Mouse (Mus musculus): ENCODE results near the gene Epor.

Gene Epor

DNA sequence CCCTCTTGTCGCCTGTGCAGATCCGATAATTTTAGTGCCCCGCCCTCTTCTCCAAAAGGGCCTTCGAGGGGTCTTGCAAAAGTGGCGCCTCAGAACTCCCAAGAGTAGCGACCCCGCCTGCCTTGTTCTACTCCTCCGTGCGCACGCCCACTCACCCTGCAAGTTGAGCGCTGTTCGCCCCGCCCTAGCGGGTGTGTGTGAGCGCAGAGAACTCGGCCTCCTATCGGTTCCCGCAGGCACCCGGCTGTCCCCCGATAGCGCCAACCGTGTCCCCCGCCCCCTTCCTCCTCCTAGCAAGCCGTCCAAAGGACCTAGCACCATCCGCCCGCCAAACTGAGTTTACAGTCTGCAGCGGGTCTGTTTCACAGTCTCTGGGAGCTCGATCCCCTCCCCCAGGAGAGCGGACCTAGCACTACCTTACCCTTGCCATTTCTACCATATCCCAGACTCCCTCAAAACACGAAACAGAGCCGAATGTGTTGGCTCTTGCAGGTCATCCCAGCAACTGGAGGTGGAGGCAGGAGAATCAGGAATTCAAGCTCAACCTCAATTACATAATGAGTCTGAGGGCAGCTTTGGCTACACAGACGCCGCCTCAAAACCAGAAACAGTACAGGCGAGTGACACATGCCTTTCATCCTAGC lies 768 bp downstream of the Epor start:
- DNase-seq = peak; percentile 48

DNA sequence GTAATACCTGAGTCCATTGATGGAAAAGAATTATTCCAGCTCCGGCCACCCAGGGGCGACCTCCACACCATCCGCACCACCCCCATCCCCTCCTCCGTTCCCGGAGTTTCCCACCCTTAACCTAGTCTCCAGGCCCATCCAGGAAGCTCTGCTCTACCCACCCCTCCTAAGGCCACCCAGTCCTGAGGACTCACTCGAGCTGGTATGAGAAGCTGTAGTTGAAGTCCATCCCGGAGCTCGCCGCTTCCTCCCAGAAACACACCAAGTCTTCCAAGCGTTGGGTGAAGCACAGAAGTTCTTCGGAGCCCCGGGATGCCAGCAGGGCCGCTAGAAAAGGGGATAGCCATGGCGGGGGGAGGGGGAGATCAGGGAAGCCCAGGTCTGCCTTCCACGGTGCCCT lies 1.3 kb downstream of the Epor start:
- no peak for DNase-seq

DNA sequence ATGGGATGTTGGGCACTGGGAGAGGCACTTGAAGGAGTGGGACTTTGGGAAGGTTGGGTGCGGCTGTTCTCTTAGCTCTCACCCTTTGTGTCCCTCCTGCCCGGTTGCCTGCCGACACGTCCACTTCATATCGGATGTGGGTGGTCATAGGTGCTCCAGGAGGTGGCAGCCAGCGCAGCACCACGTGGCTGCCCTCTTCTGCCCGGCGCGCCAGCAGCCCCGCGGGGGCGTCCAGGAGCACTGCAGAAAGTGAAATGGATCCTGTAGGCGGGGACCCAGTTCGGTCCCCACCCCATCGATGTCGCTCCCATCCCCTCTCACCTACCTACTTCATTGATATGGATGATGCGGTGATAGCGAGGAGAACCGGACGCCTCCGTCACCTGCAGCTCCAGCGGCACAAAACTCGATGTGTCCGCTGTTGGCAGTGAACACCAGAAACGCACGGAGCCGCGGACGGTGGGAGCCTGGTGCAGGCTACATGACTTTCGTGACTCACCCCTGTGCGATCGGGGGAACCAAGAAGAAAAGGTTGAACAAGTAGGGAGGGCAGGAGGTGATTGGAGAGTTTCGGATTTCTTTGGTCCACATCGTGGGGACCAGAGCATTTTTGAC lies 1.8 kb downstream of the Epor start:
- peak; percentile 29 for DNase-seq

DNA sequence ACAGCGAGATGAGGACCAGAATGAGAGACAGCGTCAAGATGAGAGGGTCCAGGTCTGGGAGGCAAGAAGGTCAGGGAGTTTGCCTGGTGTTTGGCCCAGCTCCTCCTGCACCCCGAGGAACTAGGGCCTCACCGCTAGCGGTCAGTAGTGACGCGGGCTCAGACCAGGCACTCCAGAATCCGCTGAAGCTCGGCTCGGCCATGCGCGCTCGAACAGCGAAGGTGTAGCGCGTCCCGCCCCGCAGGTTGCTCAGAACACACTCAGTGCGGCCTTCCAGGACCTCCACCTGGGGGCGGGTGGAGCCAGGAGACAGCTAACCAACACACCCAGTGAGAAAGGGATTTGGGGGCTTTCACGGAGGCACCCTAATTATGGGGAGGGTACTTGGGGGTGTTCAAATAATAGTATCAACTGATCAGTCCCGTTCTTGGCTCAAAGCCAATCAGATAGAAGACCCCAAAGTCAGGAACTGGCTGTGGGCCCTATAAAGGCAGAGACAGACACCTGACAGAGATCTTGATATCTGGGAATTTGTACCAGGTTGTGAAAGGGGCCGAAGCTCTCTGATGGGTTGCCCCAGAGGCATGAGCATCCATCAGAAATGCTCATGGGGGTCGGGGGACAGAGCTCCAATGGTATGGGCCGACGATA lies 2.6 kb downstream of the Epor start:
- DNase-seq = peak; percentile 51

DNA sequence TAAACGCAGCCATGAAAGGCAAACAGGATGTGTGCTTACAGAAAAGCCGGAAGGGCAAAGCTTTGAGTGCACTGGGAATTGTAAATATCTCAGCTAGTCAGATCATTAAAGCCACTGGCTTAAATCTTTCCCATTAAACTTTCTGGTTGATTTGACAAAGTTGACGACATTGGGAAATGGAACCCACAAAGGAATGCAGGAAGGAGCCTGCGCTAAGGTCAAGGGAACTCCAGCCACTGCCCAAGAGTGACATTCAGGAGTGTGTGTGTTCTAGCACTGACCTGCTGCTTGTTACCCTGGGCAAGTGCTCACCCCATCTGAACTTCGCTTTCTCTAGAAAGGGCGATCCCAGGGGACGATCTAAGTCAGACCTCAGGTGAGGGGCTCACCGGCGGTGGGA lies 3.2 kb downstream of the Epor start:
- peak; percentile 34 for DNase-seq

DNA sequence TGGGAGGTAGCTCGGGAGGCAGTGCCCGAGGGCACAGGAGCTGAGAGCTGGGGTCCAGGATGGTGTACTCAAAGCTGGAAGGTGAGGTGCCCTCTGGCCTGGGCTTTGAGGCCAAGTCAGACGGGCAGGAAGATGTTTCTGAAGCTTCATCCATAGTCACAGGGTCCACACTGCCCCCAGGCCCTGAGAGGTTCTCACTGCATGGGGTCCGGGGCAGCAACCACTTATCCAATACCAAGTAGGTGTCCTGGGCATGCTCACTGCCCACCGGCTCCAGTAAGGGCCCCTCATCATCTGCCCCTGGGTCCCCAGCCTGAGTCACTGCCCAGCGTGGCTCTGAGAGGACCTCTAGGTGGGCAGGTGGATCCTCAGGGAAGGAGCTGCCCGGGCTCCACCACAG lies 4.1 kb downstream of the Epor start:
- no peak for DNase-seq

DNA sequence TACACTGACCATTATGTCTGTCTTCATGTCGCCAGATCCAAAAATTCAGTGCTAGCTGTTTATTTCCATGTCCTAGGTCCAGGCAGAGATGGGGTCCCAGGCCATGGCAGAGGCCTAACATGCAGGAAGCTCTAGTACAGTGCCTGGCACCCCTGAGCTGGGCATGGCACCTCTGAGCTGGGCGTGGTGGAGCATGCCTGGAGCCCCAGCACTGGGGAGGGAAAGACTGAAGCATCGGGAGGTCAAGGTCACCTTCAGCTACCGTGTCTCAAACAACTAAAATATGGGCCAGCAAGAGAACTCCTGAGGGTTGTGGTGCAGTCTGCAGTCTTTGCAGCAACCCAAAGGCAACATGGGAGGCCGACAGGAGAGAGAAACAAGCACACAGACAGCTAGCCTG lies 4.9 kb downstream of the Epor start:
- no peak for DNase-seq

DNA sequence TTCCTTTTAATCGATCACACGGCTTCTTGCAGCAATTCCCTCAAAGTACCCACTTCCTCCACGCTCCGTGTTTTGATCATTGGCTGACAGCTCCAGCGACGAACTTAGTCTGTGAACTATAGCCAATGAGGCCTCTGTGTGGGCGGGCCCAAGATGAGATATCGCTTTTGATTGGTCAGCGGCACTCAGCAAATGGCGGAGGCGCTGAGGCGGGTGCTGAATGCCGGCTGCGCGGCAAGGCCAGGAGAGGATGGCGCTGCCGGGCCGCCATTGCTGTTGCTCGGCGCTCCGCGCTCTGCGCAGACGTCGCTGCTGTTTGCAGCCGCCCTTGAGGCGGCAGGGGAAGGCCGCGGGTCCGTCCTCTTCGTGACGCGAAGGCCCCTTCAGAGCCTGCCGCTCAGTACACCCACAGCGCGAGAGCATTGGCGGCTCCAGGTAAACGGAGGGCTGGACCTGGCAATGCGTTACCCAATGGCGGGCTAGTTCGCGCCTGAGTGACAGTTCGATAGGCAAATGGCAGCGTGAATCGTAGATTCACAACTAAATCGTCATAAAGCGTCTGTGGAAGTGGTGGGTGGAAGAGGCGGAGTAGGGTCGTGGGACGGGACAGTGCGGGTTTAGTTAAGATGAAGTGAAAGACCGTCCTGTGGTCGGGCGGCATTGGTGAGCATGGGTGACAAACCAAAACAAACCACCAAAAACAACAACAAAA lies 7.6 kb downstream of the Epor start, which contains the start of gene Swsap1:
Swsap1 (plus strand) TSS at position 186 of the 712 bp plus-strand sequence.
- peak; percentile 100 for DNase-seq

DNA sequence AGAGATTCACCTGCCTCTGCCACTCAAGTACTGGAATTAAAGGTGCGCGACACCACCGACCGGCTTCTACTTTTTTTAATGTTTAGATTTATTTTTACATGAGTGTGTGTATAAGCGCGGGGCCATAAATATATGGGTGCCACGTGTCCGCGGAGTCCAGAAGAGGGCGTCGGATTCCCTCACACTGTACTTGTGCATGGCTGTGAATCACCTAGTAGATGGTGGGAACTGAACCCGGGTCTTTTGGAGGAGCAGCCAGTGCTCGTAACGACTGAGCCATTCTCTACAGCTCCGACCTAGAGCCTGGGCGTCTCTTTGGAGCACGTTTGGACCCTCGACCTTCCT lies 8.1 kb downstream of the Epor start:
- DNase-seq = no peak

DNA sequence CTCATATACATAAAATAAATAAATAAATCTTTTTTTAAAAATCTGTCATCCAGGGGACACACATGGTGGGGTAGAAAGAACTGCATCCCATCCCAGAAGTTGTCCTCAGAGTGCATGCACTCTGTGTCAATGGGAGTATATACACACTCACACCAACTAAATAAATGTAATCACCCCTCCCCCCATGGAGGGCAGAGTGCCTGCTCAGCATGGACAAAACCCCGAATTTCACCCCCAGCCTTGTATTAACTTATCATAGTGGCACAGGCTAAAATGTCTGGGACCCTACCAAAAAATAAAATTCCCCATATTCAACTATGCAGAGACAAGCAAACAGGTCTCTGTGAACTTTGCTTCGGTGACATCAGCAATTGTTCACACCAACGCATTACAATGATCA lies 8.7 kb downstream of the Epor start:
- no peak for DNase-seq

DNA sequence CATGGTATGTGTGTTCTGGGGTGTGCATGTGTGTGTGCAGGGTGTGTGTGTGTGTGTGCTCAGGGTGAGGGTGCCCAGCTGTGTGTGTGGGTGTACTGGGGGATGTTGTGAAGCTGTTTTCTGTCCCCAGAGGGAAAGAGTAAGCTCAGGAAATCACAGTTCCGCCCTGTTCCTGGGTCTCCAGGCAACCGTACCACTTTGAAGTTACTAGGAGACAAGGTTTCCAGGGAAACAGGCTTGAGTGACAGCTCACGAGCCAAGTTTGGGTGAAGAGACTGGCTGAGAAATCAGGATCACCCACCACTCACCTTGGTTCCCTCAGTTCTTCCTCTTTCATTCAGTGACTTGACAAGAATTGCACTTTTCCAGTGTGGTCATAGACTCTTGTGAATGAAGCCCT lies 9.7 kb downstream of the Epor start:
- no peak for DNase-seq

DNA sequence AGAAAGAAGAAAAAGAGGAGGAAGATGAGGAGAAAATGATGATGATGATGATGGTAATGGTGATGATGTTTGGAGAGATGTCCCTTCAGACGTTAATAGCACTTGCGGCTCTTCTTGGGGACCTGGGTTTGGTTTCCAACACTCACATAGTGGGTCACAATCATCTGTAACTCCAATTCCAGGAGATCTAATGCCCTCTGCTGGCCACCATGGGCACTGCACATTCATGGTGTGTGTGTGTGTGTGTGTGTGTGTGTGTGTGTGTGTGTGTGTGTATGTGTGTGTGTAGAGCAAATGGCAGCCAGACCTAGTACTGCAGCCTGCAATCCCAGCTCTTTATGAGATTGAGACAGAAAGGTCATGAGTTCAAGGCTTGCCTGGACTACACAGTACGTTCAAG lies 11.3 kb downstream of the Epor start:
- DNase-seq = no peak

DNA sequence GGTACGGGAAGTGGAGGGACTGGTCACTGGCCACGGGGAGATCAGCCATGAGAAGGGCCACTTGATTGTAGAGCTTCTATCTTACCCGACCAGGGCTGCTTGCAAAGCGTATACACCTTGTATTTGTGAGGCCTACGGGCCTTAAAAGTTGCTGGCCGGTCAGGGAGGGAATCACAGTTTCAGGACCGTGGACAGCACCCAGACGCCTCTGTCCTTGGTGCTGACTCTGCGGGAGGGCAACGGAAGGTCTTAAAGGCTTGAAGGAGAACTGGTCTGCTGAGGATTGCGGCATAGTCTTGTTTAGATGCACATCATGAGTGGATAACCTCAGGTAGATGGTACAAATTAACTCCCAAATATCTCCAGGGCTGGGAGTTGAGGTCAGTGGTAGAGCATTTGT lies 13.0 kb downstream of the Epor start:
- DNase-seq = peak; percentile 77

DNA sequence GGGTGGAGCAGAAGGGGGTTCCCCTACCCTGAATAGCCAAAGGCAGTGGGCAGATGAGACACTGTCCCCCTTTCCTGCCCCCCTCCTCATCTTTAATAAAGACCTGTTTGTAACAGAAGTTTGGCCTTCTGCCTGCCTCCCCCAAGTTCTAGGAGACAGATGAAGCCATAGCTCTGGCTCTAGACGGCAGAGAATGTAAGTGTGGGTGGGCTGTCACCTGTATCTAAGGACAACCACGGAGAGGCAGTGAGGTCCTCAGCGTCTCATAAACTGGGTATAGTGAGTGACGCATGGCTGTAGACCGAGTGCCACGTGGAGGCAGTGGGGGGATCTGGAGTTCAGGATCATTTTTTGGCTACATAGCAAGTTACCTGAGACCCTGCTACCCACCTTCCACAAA lies 14.5 kb downstream of the Epor start:
- no peak for DNase-seq

DNA sequence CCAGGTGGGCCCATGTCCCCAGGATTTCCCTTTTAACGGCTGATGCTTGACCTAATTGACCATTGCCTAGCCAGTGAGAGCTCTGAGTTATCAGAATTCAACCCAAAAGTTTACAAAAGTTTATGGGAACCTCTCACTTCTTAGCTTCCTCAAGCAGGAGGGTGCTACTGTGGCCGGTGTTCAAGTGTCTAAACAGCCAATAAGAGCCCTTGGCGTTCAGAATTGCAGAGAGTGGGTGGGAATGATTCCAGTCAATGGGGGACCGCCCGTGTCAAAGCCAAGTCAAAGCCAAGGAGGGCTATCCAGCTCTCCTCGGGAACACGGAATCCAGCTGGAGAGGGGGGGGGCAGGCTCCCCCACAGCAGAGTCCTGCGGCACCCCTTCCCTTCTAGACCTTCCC lies 15.2 kb downstream of the Epor start:
- DNase-seq = no peak

DNA sequence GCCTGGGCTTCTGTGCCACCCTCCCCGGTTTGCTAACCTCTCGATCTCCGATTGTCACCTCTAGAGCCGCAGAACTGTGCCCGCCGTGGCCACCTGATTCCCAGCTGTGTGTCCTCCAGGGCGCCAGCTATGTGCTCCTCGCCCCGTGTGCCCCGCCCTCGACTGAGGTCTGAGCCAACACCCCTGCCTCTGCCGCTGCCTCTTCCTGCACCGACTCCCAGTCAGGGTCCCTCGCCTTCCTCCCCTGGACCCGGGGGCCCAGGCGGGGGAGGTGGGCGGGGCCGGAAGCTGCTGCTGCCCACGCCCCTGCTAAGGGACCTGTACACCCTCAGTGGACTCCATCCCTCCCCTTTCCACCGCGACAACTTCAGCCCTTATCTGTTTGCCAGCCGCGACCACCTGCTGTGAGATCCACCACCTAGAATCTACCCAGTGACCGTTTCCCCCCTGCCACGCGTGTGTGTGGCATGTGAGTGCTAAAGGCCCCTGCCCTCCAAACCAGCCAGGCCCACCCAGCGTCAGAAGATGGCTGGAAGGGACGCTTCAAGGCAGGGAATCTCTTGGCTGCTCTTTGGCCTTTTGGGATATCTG lies 15.7 kb downstream of the Epor start:
- DNase-seq = no peak

DNA sequence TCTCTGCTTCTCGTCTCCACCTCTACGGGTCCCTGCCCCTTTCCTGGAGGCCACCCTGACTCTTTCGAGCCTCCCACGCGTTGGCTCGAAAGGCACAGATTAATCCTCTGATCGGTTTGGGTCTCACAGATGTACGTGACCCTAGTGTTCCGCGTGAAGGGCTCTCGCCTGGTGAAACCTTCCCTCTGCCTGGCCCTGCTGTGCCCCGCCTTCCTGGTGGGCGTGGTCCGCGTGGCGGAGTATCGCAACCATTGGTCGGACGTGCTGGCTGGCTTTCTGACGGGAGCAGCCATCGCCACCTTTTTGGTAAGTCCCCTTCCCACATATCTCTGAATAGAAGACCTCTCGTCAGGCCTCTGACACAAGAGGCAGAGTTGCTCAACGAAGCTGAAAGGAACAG lies 19.0 kb downstream of the Epor start:
- DNase-seq = no peak

DNA sequence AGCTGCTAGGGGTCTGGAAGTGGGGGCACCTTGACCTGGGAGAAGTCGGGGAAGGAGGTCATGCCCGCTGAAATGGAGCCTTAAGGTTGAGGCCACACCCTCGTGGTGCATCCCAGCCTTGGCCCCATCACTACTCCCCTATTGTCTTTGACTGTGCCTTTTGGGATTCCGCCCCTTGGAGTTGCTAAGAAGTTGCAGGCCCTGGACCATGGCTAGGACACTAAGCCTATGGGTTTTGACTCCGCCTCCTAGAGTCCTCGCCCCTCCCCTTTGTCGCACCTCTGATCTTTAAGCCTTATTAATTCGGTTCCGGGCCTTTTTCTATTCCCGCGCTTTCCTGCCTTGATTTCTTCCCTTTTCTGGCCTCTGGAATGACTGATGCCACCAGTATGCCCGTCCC lies 19.7 kb downstream of the Epor start:
- no peak for DNase-seq

DNA sequence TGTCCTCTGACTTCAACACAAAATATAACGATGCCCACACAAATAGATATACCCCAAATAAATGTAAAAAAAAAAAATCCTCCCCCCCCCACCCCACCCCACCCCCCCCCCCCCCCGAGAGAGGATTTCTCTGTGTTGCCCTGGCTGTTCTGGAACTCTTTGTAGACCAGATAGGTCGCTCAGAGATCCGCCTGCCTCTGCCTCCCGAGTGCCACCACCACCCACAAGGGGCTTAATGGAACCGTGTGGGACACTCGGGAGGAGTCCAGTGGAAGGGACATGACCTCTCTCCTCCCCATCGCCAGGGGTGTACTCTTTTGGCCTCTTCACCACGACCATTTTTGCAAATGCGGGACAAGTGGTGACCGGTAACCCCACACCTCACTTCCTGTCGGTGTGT lies 20.3 kb downstream of the Epor start:
- DNase-seq = no peak

DNA sequence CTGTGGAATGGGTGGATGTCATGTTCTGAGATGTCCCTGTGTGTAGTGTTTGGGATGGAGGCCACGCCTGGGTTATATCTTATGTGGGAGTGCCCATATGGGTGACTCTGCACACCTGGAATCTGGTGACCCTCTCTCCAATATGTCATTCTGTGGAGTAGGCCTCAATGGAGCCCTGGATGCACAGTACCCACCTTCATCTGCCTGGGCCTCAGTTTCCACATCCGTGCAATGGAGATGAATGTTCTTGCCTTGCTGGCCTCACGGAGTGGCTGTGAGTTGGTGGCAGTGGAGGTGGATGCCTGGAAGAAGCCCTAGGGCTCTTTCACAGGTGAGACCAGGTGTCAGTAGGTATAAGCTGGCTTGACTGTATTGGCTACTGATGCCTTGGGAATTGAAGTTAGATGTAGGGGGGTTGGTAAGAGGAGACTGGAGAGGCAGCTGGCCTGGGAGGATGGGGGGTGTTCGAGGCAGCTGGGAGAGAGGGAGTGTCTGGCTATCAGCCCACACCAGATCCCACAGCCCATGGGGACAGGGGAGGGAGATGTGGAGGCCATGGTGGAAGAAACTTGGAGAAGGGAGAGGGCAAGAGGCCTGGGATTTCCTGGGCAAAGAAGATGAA lies 25.0 kb downstream of the Epor start:
- DNase-seq = no peak

DNA sequence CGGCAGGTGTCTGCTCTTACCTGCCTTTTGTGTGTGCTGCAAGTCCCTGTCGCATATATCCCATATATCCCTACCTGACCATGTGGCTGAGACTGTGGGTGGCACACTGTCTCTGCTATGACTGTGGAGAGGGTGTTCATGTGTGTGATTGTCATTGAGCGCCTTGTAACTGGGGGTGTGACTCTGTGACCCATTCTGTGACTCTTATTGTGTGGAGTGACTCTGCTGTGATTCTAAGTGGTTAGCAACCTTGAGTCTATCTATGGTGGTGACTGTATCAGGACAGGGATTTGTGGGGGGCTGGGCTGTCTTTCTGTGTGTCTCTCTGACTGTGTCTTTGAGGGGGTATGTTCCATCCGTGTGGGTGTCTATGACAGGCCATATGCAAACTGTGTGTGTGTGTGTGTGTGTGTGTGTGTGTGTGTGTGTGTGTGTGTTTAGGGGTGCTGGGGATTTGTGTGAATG lies 25.6 kb downstream of the Epor start:
- no peak for DNase-seq

DNA sequence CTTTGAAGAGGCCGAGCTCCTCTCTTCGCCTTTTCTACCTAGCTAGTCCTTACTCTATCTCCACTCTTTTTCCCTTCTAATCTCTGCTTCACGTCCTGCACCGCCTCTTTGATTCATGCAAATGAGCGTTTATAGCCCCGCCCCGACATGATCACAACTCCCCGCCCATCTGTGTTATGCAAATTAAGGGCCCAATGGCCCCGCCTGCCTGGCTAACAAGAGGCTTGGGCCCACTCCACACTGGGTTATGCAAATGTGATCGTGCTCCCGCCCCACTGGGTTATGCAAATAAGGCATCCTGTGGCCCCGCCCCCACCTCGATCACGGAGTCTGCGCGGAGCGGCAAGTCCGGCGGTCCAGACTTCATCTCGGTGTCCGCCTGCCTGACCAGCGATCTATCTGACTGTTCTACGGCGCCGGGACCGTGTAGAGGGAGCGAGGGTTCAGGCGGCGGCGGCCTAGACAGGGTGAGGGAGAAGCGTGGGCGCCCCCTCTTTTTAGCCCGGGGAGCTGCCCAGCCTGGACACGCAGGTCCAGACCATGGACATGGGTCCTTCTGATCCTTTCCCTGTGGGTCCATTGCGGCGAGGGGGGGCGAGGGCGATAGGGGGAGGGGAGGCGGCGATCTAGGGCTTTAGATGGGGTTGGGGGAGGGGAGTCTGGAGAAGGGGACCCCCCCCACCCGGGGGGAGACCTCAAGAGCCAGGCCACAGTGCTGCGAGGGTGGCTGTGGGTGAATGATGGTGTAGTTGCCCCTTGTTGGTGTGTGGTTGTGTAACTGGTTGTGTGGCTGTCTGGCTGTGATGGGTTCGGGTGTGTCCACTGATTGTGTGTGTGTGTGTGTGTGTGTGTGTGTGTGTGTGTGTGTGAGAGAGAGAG lies 26.4 kb downstream of the Epor start, which contains the start of gene Plppr2:
Plppr2 (plus strand) TSS at position 342 of the 879 bp plus-strand sequence.
- peak; percentile 95 for DNase-seq
